Mouse (Mus musculus) small intestine, adult 2 months (tissue): ENCODE results near the gene Ptprd. TPM values are rescaled to one million over a fixed set of nuclear protein-coding genes. Genes with fewer than 3 reads are reported as not detected.

Experiments
- H3K27ac ChIP-seq: fragments of 200-500 bp; 2 replicates; pipeline ENCODE4 v1.5.1; 2012; ENCODE audit warnings: low read depth, low read length, control low read depth, inconsistent platforms; ENCODE audit not compliant: insufficient read depth
- H3K27me3 ChIP-seq: fragments of 200-500 bp; 2 replicates; pipeline ENCODE4 v1.6.1; 2012; ENCODE audit warnings: mild to moderate bottlenecking, moderate library complexity, low read length, inconsistent platforms; ENCODE audit not compliant: control insufficient read depth, insufficient read depth
- H3K36me3 ChIP-seq: fragments of 200-500 bp; 2 replicates; pipeline ENCODE4 v1.6.1; 2012; ENCODE audit warnings: mild to moderate bottlenecking, low read length, control low read depth, inconsistent platforms; ENCODE audit not compliant: control insufficient read depth, insufficient read depth
- H3K4me1 ChIP-seq: fragments of 200-500 bp; 2 replicates; pipeline ENCODE4 v1.6.1; 2012; ENCODE audit warnings: low read length, inconsistent platforms, mixed read lengths; ENCODE audit not compliant: control insufficient read depth, insufficient read depth, insufficient read length
- H3K4me3 ChIP-seq: fragments of 200-500 bp; 2 replicates; pipeline ENCODE4 v1.5.1; 2012; ENCODE audit warnings: low read depth, mild to moderate bottlenecking, control low read depth, inconsistent platforms, low read length, moderate library complexity
- CTCF ChIP-seq: fragments of 200-500 bp; IDR thresholded peaks from 2 replicates; pipeline ENCODE4 v1.5.1; 2012; ENCODE audit warnings: low read depth, mild to moderate bottlenecking, control low read depth, inconsistent platforms, low read length, moderate library complexity, mixed read lengths; ENCODE audit not compliant: insufficient replicate concordance, insufficient read length; ENCODE audit errors: extremely low read depth
- POLR2A ChIP-seq: fragments of 200-500 bp; IDR thresholded peaks from 2 replicates; pipeline ENCODE4 v1.6.1; 2012; ENCODE audit warnings: low read depth, mild to moderate bottlenecking, control low read depth, inconsistent platforms, low read length, moderate library complexity
- WGBS: fragments of 180-500 bp; shearing (Covaris S2); methylation state at CpG from one replicate; pipeline ENCODE4 v1.1.7; 2018; 5-methylcytosine and 5-hydroxymethylcytosine counted together
- polyA plus RNA-seq: library from polyadenylated mRNA; depleted of rRNA; stranded (reverse); fragments of >200 nt; gene quantifications from 2 replicates; pipeline ENCODE4 v1.2.3, GENCODE M21; 2012

The Ptprd gene
- polyA plus RNA-seq, 1 experiment = 1.5 TPM

- Histone ChIP-seq H3K27me3 (no peaks in the 10 kb centered on the region), H3K27ac (no peak overlapping the region), H3K4me3 (no peak overlapping the region), H3K4me1 (no peaks in the 10 kb centered on the region), H3K36me3 (no peaks in the 10 kb centered on the region)
- TF ChIP-seq POLR2A (no peak), CTCF (no peak)
- WGBS = 83% methylated on average over 3 of the region's 3 CpGs
Measured at GRCm38 (mm10) chr4:76409159-76409558, 1802.6 kb downstream of the Ptprd start.

DNA sequence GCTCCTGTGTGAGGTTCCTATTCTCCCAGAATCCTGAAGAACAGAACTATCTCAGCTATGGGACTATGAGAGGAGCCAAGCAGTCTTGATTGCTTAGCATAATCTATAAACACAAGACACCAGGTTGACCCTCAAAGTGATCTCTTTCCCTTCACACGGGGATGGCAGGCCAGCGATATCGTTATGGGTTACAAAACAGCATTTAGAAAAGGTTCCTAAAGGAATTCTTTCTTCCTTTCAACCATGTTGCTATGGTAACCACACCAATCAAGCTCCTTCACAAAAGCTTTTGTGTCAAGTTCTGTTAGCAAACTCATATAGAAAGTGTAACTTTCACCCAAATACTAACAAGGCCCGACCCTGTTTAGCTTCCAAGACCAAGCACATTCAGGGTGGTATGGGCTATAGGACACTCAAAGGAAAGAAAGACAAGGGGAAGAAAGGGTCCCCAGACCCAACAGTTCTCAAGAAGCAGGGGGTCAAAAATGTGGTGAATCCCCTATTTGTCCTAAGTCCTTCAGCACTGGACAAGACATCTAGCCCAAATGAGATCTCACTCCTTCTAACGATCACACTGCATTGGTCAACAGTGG is 1805.8 kb downstream of the Ptprd start:
- H3K4me3 ChIP-seq = no peak overlapping the region
- H3K4me1 ChIP-seq = no peaks in the 10 kb centered on the region
- no peak for TF ChIP-seq CTCF
- TF ChIP-seq POLR2A = no peak
- 82% methylated on average over 5 of the region's 5 CpGs for WGBS
- no peak overlapping the region for H3K27ac ChIP-seq
- no peaks in the 10 kb centered on the region for H3K27me3 ChIP-seq
- H3K36me3 ChIP-seq = no peaks in the 10 kb centered on the region

DNA sequence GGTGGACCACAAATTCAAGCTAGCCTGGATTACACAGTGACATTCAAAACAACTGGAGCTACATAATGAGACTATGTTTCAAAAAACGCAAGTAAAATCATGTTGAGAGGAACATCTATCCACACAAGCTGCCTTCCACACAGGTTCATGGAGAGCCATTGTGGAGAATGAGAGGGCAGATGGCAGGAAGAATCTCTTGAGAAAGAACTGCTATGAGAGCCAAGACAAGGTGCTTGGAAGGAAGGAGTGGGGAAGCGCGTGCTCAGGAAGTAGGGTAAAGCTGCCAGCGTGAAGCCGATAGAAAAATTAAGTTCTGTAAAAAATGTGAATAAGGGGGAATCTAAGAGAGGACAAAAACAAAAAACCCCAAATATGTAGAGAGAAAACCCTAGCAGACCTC is 1808.5 kb downstream of the Ptprd start:
- no peaks in the 10 kb centered on the region for H3K27me3 ChIP-seq
- H3K4me1 ChIP-seq = no peaks in the 10 kb centered on the region
- no peak overlapping the region for H3K27ac ChIP-seq
- no peaks in the 10 kb centered on the region for H3K36me3 ChIP-seq
- TF ChIP-seq POLR2A (no peak), CTCF (no peak)
- H3K4me3 ChIP-seq = no peak overlapping the region
- 93% methylated on average over 5 of the region's 5 CpGs for WGBS

- TF ChIP-seq POLR2A (no peak), CTCF (no peak)
- 93% methylated on average over 5 of the region's 5 CpGs for WGBS
- no peaks in the 10 kb centered on the region for H3K27me3 ChIP-seq
Measured at GRCm38 (mm10) chr4:76387887-76388286, 1823.9 kb downstream of the Ptprd start.

GRCm38 (mm10) chr4:76386978-76387824 is 1824.6 kb downstream of the Ptprd start:
- TF ChIP-seq POLR2A (no peak), CTCF (no peak)
- H3K4me3 ChIP-seq = no peak overlapping the region
- H3K36me3 ChIP-seq = no peaks in the 10 kb centered on the region
- H3K4me1 ChIP-seq = no peaks in the 10 kb centered on the region
- no peak overlapping the region for H3K27ac ChIP-seq
- 68% methylated on average over 7 of the region's 7 CpGs for WGBS
- no peaks in the 10 kb centered on the region for H3K27me3 ChIP-seq

More at GRCm38 (mm10) chr4:76387887-76388286, 1823.9 kb downstream of the Ptprd start:
- H3K4me1 ChIP-seq = no peaks in the 10 kb centered on the region
- H3K36me3 ChIP-seq = no peaks in the 10 kb centered on the region
- H3K27ac ChIP-seq = no peak overlapping the region
- no peak overlapping the region for H3K4me3 ChIP-seq

- Histone ChIP-seq H3K4me1 (no peaks in the 10 kb centered on the region), H3K27me3 (no peaks in the 10 kb centered on the region), H3K36me3 (no peaks in the 10 kb centered on the region), H3K4me3 (no peak overlapping the region), H3K27ac (no peak overlapping the region)
- 91% methylated on average over 5 of the region's 5 CpGs for WGBS
- TF ChIP-seq POLR2A (no peak), CTCF (no peak)
Measured at GRCm38 (mm10) chr4:76385818-76386217, 1825.9 kb downstream of the Ptprd start.

DNA sequence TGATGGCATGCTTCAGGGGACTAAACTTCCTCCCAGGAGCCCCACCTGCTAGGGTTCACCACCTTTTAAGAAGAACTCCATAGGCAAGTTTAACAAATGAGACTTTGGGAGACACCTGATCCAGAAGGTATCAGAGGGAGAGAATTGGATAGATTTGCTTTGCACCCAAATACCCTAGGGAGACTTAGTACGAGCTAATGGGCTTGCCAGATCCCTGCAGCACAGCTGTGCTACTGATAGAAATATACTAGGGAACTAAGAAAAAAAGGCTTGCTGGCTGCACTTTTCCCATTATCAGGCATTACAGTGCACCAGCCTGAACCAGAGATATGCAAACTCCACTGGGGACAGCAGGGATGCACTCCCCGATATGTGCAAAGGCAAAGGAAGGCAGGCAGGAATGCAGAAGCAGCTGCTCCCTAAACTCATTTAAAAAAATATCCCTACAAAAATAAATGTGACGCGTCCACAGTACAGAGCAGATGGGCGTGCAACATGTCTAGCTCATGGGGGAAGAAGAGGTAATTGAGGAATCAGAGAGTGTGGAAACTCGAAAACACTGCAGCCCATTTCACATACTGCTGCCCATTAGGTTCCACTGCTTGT is 1831.3 kb downstream of the Ptprd start:
- WGBS = 90% methylated on average over 6 of the region's 6 CpGs
- TF ChIP-seq CTCF (no peak), POLR2A (no peak)
- no peaks in the 10 kb centered on the region for H3K36me3 ChIP-seq

More for the DNA sequence above, 1831.3 kb downstream of the Ptprd start:
- H3K4me1 ChIP-seq = no peaks in the 10 kb centered on the region
- no peak overlapping the region for H3K27ac ChIP-seq
- H3K4me3 ChIP-seq = no peak overlapping the region
- no peaks in the 10 kb centered on the region for H3K27me3 ChIP-seq
